ENCODE assay signal across 20 mouse cellular contexts in genomic region chr4:118476773-118477530, GRCm38 (mm10). TPM values are rescaled to one million over a fixed set of nuclear protein-coding genes. Genes with fewer than 3 reads are reported as not detected.
A peak's percentile ranks its signal among the peaks of the same experiment; 100 is the strongest.
DNase-seq lines count a peak whose midpoint lies in the region; ATAC-seq lines count a peak whose summit lies in the region.
"Had no signal": no experiment of that assay in that cellular context is flagged by ENCODE, and none has a peak within 500 bp of the region (broad histone marks: within the 10 kb centered on the region; RNA-seq: fewer than 3 reads in every experiment).

No protein-coding gene starts in this region.

- H3K4me2 ChIP-seq in kidney, embryonic 14.5 days (replicated peaks; ENCODE audit: low read depth, low read length) = no peak overlapping the region
- H3K4me2 ChIP-seq in embryonic facial prominence, embryonic 13.5 days = 0 out of 2 replicates have a peak overlapping the region, but pooled peaks have one; percentile 24
- H3K4me2 ChIP-seq: liver, embryonic 13.5 days; midbrain, embryonic 12.5 days; stomach, embryonic 15.5 days had no signal

- H3K36me3 ChIP-seq in kidney, embryonic 14.5 days (ENCODE audit: control insufficient read depth, insufficient read depth, low read length) = no peaks in the 10 kb centered on the region
- no peaks in the 10 kb centered on the region for H3K36me3 ChIP-seq in embryonic facial prominence, embryonic 13.5 days
- H3K36me3 ChIP-seq: liver, embryonic 13.5 days; midbrain, embryonic 12.5 days; stomach, embryonic 15.5 days had no signal

- no peaks in the 10 kb centered on the region for H3K9me3 ChIP-seq in kidney, embryonic 14.5 days (ENCODE audit: control insufficient read depth, low read length)
- H3K9me3 ChIP-seq in embryonic facial prominence, embryonic 13.5 days = no peaks in the 10 kb centered on the region
- H3K9me3 ChIP-seq: liver, embryonic 13.5 days; midbrain, embryonic 12.5 days; stomach, embryonic 15.5 days had no signal

- H3K27ac ChIP-seq in kidney, embryonic 14.5 days (ENCODE audit: low read depth, low read length) = no peak overlapping the region
- no peak overlapping the region for H3K27ac ChIP-seq in embryonic facial prominence, embryonic 13.5 days
- H3K27ac ChIP-seq: liver, embryonic 13.5 days; midbrain, embryonic 12.5 days; stomach, embryonic 15.5 days had no signal

- H3K4me3 ChIP-seq in kidney, embryonic 14.5 days (ENCODE audit: low read length) = no peak overlapping the region
- H3K4me3 ChIP-seq in embryonic facial prominence, embryonic 13.5 days = no peak overlapping the region
- H3K4me3 ChIP-seq: liver, embryonic 13.5 days; midbrain, embryonic 12.5 days; myocyte; stomach, embryonic 15.5 days had no signal

- no peaks in the 10 kb centered on the region for H3K27me3 ChIP-seq in kidney, embryonic 14.5 days (ENCODE audit: control insufficient read depth, insufficient read depth, low read length)
- H3K27me3 ChIP-seq in embryonic facial prominence, embryonic 13.5 days = no peaks in the 10 kb centered on the region
- H3K27me3 ChIP-seq: liver, embryonic 13.5 days; midbrain, embryonic 12.5 days; stomach, embryonic 15.5 days had no signal

- ATAC-seq in kidney, embryonic 14.5 days (ENCODE audit: low FRiP score, low TSS enrichment) = 0 out of 2 replicates have a peak, but pooled peaks have one; percentile 24
- no peak for ATAC-seq in embryonic facial prominence, embryonic 13.5 days (ENCODE audit: insufficient number of reproducible peaks, insufficient read depth, low FRiP score, low TSS enrichment, low read depth)
- ATAC-seq: lung, postnatal 0 days had no signal

- WGBS in kidney, embryonic 14.5 days = 54% methylated on average over 15 of the region's 15 CpGs
- 25% methylated on average over 15 of the region's 15 CpGs for WGBS in embryonic facial prominence, embryonic 13.5 days

- DNase-seq in kidney, postnatal 10 days = no peak
- DNase-seq in retina, embryonic 14.5 days (ENCODE audit: low spot score) = peak; percentile 22
- no peak for DNase-seq in retina, postnatal 1 day
- DNase-seq in adrenal gland, adult 8-10 months = no peak
- DNase-seq in gastrocnemius, postnatal 25 days = no peak
- DNase-seq: adrenal gland, postnatal 36 days; cerebellum, adult 9-10 months; gastrocnemius, postnatal 14 days; kidney, adult 8-10 months; liver, embryonic 13.5 days; thymus, adult 2 months had no signal

- H3K9ac ChIP-seq in kidney, embryonic 14.5 days (ENCODE audit: low read depth, low read length) = no peak overlapping the region
- no peak overlapping the region; the same call in 1 of the 2 replicates for H3K9ac ChIP-seq in embryonic facial prominence, embryonic 13.5 days
- H3K9ac ChIP-seq: liver, embryonic 13.5 days; midbrain, embryonic 12.5 days; stomach, embryonic 15.5 days had no signal

- H3K4me1 ChIP-seq in kidney, embryonic 14.5 days (ENCODE audit: control insufficient read depth, insufficient read depth, low read length) = peaks cover 6% of the 10 kb centered on the region; the same call in 1 of the 2 replicates
- H3K4me1 ChIP-seq in embryonic facial prominence, embryonic 13.5 days = peaks cover 9% of the 10 kb centered on the region
- H3K4me1 ChIP-seq: liver, embryonic 13.5 days had no signal

RNA-seq across cellular contexts. Expression of gene Tie1, which starts 12.9 kb away (rescaled TPM):
- polyA plus RNA-seq in kidney, embryonic 14.5 days (2014; fragmentation: Nextera tagmentation; extraction: Ambion mirVana) = 24.6 and 30.4 TPM in 2 replicates
- 19.4 and 19.6 TPM in 2 replicates for polyA plus RNA-seq in embryonic facial prominence, embryonic 13.5 days (2015; fragmentation: Nextera tagmentation; extraction: Ambion mirVana)
- 10 to 100 TPM; 30.0 to 53.6 (median 45.1) TPM for total RNA-seq in adrenal gland, adult 8-10 months (2022)
- total RNA-seq in gastrocnemius, postnatal 25 days (2021) = 10 to 100 TPM; 15.8 to 20.1 TPM
- polyA plus RNA-seq: myocyte had no signal

RNA-seq across cellular contexts. Expression of gene Mpl, which starts 19.6 kb away (rescaled TPM):
- 0.23 TPM in 1 of 2 replicates, not detected in the other for polyA plus RNA-seq in kidney, embryonic 14.5 days (2014; fragmentation: Nextera tagmentation; extraction: Ambion mirVana)
- 0.54 and 1.1 TPM in 2 replicates for polyA plus RNA-seq in embryonic facial prominence, embryonic 13.5 days (2015; fragmentation: Nextera tagmentation; extraction: Ambion mirVana)
- total RNA-seq in adrenal gland, adult 8-10 months (2022) = under 1 TPM in 1 of 4 experiments, not detected in 3; 0.15 TPM
- total RNA-seq in gastrocnemius, postnatal 25 days (2021) = not detected
- total RNA-seq: gastrocnemius, postnatal 14 days had no signal
- polyA plus RNA-seq: myocyte had no signal

RNA-seq across cellular contexts. Expression of gene Cdc20, which starts 39.8 kb away (rescaled TPM):
- polyA plus RNA-seq in kidney, embryonic 14.5 days (2014; fragmentation: Nextera tagmentation; extraction: Ambion mirVana) = 218 and 287 TPM in 2 replicates
- polyA plus RNA-seq in embryonic facial prominence, embryonic 13.5 days (2015; fragmentation: Nextera tagmentation; extraction: Ambion mirVana) = 225 and 247 TPM in 2 replicates
- total RNA-seq in adrenal gland, adult 8-10 months (2022) = 1 to 10 TPM; 2.7 to 4.8 (median 3.8) TPM
- total RNA-seq in gastrocnemius, postnatal 25 days (2021) = 1 to 10 TPM in 1 of 2 experiments, under 1 TPM in 1; 0.91 to 1.1 TPM

RNA-seq across cellular contexts. Expression of gene Elovl1, which starts 49.1 kb away (rescaled TPM):
- 72.0 and 82.7 TPM in 2 replicates for polyA plus RNA-seq in kidney, embryonic 14.5 days (2014; fragmentation: Nextera tagmentation; extraction: Ambion mirVana)
- polyA plus RNA-seq in embryonic facial prominence, embryonic 13.5 days (2015; fragmentation: Nextera tagmentation; extraction: Ambion mirVana) = 55.7 and 62.8 TPM in 2 replicates
- total RNA-seq in adrenal gland, adult 8-10 months (2022) = 100 to 1,000 TPM in 2 of 4 experiments, 10 to 100 TPM in 2; 73.8 to 108 (median 99.3) TPM
- total RNA-seq in gastrocnemius, postnatal 25 days (2021) = 10 to 100 TPM in 1 of 2 experiments, 1 to 10 TPM in 1; 8.0 to 10.3 TPM

RNA-seq across cellular contexts. Expression of gene 2610528J11Rik, which starts 49.8 kb away (rescaled TPM):
- 15.5 and 15.6 TPM in 2 replicates for polyA plus RNA-seq in kidney, embryonic 14.5 days (2014; fragmentation: Nextera tagmentation; extraction: Ambion mirVana)
- polyA plus RNA-seq in embryonic facial prominence, embryonic 13.5 days (2015; fragmentation: Nextera tagmentation; extraction: Ambion mirVana) = 4.1 and 5.0 TPM in 2 replicates
- not detected for total RNA-seq in adrenal gland, adult 8-10 months (2022)
- total RNA-seq in gastrocnemius, postnatal 25 days (2021) = not detected
- total RNA-seq: adrenal gland, postnatal 36 days; gastrocnemius, postnatal 14 days; heart, adult 8-10 months; layer of hippocampus, postnatal 25 days; left cerebral cortex, postnatal 14 days had no signal
- polyA plus RNA-seq: myocyte had no signal
